Comparison of ENCODE assay signal across 8 mouse cellular contexts in the genomic region with DNA sequence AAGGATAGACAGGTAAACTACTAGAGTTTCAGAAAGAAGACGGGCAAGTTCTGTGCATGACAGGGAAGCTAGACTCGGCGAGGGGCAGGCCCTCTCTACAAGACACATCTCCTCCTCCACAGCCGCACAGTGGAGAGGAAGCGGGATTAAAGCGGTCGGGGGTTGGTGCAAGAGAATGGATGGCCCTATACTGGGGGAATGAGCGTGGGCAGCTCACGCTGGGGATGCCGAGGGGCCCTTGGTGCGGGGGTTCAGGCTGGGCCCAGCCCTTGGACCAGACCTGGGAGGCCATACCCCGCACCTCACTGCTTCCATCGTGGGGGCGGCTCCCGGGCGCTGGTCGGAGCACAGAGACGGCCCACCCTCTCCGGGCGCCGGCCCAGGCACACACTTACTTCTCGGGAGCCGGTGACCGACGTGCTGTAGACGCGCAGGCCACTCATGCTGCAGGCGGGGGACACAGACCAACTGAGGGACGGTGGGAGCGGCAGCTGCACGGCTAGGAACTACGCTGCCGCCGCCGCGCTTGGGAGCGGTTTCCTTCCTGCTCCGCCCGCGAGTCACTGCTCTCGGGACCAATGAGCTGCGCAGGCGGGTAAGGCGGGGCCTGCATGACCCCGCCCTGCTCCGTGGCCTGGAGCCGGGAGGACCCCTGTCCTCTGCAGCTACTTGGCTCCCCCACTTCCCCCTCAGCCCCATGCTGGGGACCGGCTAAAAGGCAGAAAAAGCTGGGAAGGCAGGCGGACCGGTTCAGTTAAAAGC. TPM values are rescaled to one million over a fixed set of nuclear protein-coding genes. Genes with fewer than 3 reads are reported as not detected.
DNase-seq lines count a peak whose midpoint lies in the region; ATAC-seq lines count a peak whose summit lies in the region.

Gene Sh3bgrl3, minus strand, starts transcription at position 569 of the 762 bp plus-strand sequence.

- peak; percentile 94 for ATAC-seq in hindbrain, embryonic 14.5 days (ENCODE audit: low FRiP score)

- H3K9me3 ChIP-seq in hindbrain, embryonic 14.5 days (ENCODE audit: control insufficient read depth, low read length) = no peaks in the 10 kb centered on the region

- H3K4me2 ChIP-seq in hindbrain, embryonic 14.5 days (replicated peaks) = peak within 1 kb of the TSS; percentile 71

- H3K4me1 ChIP-seq in hindbrain, embryonic 14.5 days (replicated peaks; ENCODE audit: control insufficient read depth, insufficient read depth, low read length) = peaks cover 18% of the 10 kb centered on the region

- DNase-seq in T-cell, adult 2 months (ENCODE audit: low spot score) = peak; percentile 80
- DNase-seq in cerebellum, postnatal 36 days = peak; percentile 75 to 80
- DNase-seq in frontal cortex, postnatal 36 days (ENCODE audit: low spot score in 2 of 2) = peak; percentile 88 to 90
- DNase-seq in hindbrain, embryonic 14.5 days (ENCODE audit: low spot score) = peak; percentile 85
- peak; percentile 79 to 86 for DNase-seq in layer of hippocampus, postnatal 25 days (ENCODE audit: extremely low spot score in 1 of 2, low spot score in 1 of 2)
- peak; percentile 88 for DNase-seq in lung, postnatal 14 days
- peak; percentile 86 for DNase-seq in ovary, postnatal 36 days (ENCODE audit: low spot score)
- peak; percentile 92 for DNase-seq in thymus, postnatal 25 days

- peak within 1 kb of the TSS; percentile 67 for H3K27ac ChIP-seq in hindbrain, embryonic 14.5 days

- peaks cover 13% of the 10 kb centered on the region for H3K36me3 ChIP-seq in hindbrain, embryonic 14.5 days (replicated peaks; ENCODE audit: control insufficient read depth, insufficient read depth)

- under 1% methylated on average over 42 of the region's 50 CpGs for WGBS in hindbrain, embryonic 14.5 days

- no peaks in the 10 kb centered on the region for H3K27me3 ChIP-seq in hindbrain, embryonic 14.5 days (ENCODE audit: control insufficient read depth, insufficient read depth, low read length)

- H3K4me3 ChIP-seq in hindbrain, embryonic 14.5 days (replicated peaks; ENCODE audit: low read length) = peak within 1 kb of the TSS; percentile 71

- H3K9ac ChIP-seq in hindbrain, embryonic 14.5 days = peak within 1 kb of the TSS; percentile 84

RNA-seq across cellular contexts. Expression of gene Sh3bgrl3, which starts in this region (rescaled TPM):
- polyA plus RNA-seq in hindbrain, embryonic 14.5 days (2014; fragmentation: Nextera tagmentation; extraction: Ambion mirVana) = 429 and 442 TPM in 2 replicates
- 100 to 1,000 TPM; 281 to 297 TPM for total RNA-seq in layer of hippocampus, postnatal 25 days (2021)

Comparison
In these comparisons a context has a peak if more than half of its experiments do, and no peak if none do; other contexts are left out.
1. Peak in every context shown above with its lines: DNase-seq, ATAC-seq, H3K4me3 ChIP-seq and H3K27ac ChIP-seq.